Mouse (Mus musculus) erythroid progenitor cell, adult 5-6 weeks (primary cell): ENCODE measurements around the gene Rassf3. TPM values are rescaled to one million over a fixed set of nuclear protein-coding genes. Genes with fewer than 3 reads are reported as not detected.

ENCODE experiments used
- ATAC-seq: replicated peaks from 2 replicates; pipeline ENCODE4 v1.8.0; 2016; ENCODE audit warnings: moderate number of reproducible peaks, mild to moderate bottlenecking, moderate TSS enrichment, inconsistent platforms; ENCODE audit not compliant: poor library complexity, low FRiP score, severe bottlenecking
- total RNA-seq, 2 experiments: library from RNA; stranded (forward) in 1 of 2; stranded (reverse) in 1 of 2; fragments of 150-400 nt in 1 of 2; fragments of 186-747, 209-891 nt in 1 of 2; gene quantifications; 2 replicates each; pipeline versions ENCODE4 v1.2.3 to v1.2.4; 2015 to 2017; ENCODE audit warnings: low replicate concordance in 2 of 2

The Rassf3 gene
- total RNA-seq, 2 experiments from 2014 or later = 6.9 to 9.2 TPM

- ATAC-seq = no peak
These were observed 100.3 kb downstream of the Rassf3 start for GRCm38 (mm10) chr10:121375649-121376493.

GRCm38 (mm10) chr10:121374693-121375620 lies 101.2 kb downstream of the Rassf3 start:
- no peak for ATAC-seq

DNA sequence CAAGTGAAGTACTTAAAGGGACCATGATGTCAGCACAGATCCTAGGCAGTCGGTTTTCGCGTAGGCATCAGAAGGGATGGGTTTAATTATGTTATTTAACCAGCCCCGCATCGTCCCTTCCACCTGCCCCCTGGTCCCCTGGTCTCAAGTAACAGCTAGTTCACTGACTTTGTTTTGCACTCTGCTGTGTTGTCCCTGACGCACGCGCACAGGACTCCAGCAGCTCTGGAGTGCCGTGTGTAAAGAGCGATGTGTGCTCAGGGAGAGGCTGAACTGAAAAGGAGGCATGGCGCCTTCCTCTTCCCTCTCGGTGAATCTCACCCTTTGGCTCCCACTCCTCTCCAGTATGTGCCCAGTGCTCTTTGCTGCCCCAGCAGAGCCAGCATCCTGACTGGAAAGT lies 102.1 kb downstream of the Rassf3 start:
- no peak for ATAC-seq

GRCm38 (mm10) chr10:121370777-121371176 lies 105.4 kb downstream of the Rassf3 start:
- no peak for ATAC-seq

GRCm38 (mm10) chr10:121368783-121369465 lies 107.2 kb downstream of the Rassf3 start:
- ATAC-seq = no peak

DNA sequence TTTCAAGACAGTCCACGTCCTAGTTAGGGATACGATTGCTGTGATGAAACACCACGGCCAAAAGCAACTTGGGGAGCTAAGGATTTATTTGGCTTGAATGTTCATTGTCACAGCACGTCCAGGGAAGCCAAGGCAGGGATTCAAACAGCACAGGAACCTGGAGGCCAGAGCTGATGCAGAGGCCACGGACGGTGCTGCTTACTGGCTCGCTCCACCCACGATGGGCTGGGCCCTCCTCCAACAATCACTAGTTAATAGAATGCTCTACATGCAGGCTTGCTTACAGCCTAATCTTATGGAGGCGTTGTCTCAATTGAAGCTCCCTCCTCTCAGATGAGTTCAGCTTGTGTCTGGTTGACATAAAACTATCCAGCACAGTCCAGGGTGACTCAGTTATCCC lies 108.4 kb downstream of the Rassf3 start:
- no peak for ATAC-seq

GRCm38 (mm10) chr10:121367271-121367670 lies 108.9 kb downstream of the Rassf3 start:
- no peak for ATAC-seq

DNA sequence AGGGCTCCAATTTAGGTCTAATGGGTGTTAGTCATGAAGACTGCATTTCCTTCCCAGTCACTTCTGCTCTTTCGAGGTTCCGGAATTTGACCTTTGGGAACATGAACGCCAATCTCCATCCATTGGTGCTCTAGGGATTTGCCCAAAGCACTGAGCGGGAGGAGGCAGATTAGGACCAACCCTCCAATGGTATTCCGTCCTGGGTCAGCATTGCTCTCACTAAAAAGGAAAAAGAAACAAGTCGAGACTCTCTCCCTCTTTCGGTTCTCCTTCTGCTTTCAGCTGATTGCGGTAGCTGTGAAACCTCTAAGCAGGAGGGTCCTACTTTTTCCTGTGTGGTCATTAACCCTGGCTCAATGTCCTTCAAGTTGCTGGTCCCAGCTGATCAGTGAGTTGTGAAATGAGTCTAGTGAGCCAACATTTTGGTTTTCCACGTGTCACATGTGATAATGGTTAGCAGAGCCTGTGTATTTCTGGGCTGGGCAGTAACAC lies 110.3 kb downstream of the Rassf3 start:
- ATAC-seq = no peak

DNA sequence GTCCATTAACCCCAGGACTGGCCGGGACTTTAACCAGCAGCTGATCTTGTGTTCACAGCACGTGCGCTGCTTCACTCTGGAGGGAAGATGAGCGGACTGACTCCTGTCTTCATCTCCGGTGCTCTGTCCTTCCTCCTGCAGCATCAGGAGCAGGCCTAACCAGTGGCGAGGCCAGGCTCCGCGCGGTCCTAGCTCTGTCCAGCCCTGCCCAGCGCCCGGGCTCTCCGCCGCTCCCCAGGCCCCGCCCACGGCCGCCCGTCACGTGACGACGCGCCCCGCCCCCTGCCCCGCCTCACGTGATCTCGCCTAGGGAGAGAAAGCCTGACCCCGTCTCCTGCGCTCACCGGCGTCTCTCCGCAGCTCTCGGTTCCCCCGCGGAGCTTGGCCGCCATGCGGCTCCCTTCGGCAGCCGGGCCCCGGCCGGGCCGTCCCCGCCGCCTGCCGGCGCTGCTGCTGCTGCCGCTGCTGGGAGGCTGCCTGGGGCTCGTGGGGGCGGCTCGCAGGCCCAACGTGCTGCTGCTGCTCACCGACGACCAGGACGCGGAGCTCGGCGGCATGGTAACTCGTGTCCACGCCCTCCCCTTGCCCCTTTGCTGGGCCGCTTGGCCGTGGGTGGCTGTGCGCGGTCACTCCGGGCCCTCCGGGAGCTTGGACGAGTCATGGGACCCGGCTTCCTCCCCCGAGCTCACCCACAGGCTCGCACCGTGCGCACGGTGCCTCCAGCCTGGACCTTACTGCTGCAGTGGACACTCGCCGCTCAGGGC lies 111.2 kb downstream of the Rassf3 start, which contains the start of gene Gns:
Gene Gns, plus strand, starts transcription at position 290 of the 764 bp plus-strand sequence.
- ATAC-seq = peak; percentile 85

GRCm38 (mm10) chr10:121364306-121364705 lies 111.8 kb downstream of the Rassf3 start:
- ATAC-seq = no peak

DNA sequence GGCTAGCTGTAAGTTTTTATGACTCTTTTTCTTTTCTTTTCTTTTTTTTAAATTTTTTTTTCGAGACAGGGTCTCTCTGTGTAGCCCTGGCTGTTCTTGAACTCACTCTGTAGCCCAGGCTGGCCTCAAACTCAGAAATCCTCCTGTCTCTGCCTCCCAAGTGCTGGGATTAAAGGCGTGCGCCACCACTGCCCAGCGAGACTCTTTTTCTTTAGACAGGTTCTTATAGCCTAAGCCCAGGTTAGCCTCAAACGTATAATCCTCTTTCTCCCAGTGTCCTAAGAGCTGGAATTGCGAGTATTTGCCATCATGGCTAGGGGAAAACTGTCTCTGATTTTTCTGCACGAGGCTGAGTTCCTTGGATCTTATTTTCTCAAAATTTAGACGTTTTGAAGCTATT lies 112.9 kb downstream of the Rassf3 start:
- no peak for ATAC-seq

DNA sequence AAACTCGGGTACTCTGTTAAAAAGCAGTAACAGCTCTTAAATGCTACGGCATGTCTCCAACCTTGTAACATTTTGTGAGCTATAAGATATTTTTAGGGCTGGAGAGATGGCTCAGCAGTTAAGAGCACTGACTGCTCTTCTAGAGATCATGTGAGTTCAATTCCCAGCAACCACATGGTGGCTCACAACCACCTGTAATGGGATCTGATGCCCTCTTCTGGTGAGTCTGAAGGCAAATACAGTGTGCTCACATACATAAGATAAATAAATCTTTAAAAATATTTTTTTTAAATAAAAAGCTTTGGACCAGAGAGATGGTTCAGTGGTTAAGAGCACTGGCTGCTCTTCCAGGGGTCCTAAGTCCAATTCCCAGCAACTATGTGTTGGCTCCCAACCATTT lies 115.8 kb downstream of the Rassf3 start:
- no peak for ATAC-seq

Other genes starting within 250 kb of the Rassf3 start
- 5.0 TPM in 1 of 2 replicates, not detected in the other for gene Tbc1d30, start 125.1 kb downstream of the Rassf3 start, total RNA-seq (2015; ENCODE audit: low replicate concordance)
- gene Tbc1d30, start 125.1 kb downstream of the Rassf3 start, total RNA-seq (2017; ENCODE audit: low replicate concordance) = 1.0 TPM in 1 of 2 replicates, not detected in the other
- 17.2 and 19.8 TPM in 2 replicates for gene Gns, start 111.3 kb downstream of the Rassf3 start, total RNA-seq (2015; ENCODE audit: low replicate concordance)
- gene Gns, start 111.3 kb downstream of the Rassf3 start, total RNA-seq (2017; ENCODE audit: low replicate concordance) = 9.6 and 13.0 TPM in 2 replicates
- gene Tbk1, start 110.4 kb upstream of the Rassf3 start, total RNA-seq (2015; ENCODE audit: low replicate concordance) = 44.0 and 53.2 TPM in 2 replicates
- gene Tbk1, start 110.4 kb upstream of the Rassf3 start, total RNA-seq (2017; ENCODE audit: low replicate concordance) = 75.9 and 109 TPM in 2 replicates
- 22.2 and 32.8 TPM in 2 replicates for gene Xpot, start 150.0 kb upstream of the Rassf3 start, total RNA-seq (2015; ENCODE audit: low replicate concordance)
- 40.0 and 49.9 TPM in 2 replicates for gene Xpot, start 150.0 kb upstream of the Rassf3 start, total RNA-seq (2017; ENCODE audit: low replicate concordance)
- not detected in 2 replicates for gene D930020B18Rik, start 165.2 kb upstream of the Rassf3 start, total RNA-seq (2015; ENCODE audit: low replicate concordance)
- gene D930020B18Rik, start 165.2 kb upstream of the Rassf3 start, total RNA-seq (2017; ENCODE audit: low replicate concordance) = not detected in 2 replicates